Mouse (Mus musculus) lung, postnatal 0 days (tissue): ENCODE measurements around the gene Prrt3.

Experiments
- CTCF ChIP-seq: IDR thresholded peaks from 2 replicates; pipeline ENCODE4 v1.5.1; 2016; ENCODE audit warnings: antibody characterized with exemption, mild to moderate bottlenecking
- EP300 ChIP-seq: IDR thresholded peaks from 2 replicates; pipeline ENCODE4 v1.6.1; 2016; ENCODE audit warnings: antibody characterized with exemption, mild to moderate bottlenecking, control low read depth

GRCm38 (mm10) chr6:113492101-113492864 lies 9.4 kb downstream of the Prrt3 start:
- TF ChIP-seq EP300 = no peak
- no peak for TF ChIP-seq CTCF
